Mouse (Mus musculus) stomach, embryonic 16.5 days (tissue): ENCODE data around the gene Fam3b. TPM values are rescaled to one million over a fixed set of nuclear protein-coding genes. Genes with fewer than 3 reads are reported as not detected.

Experiments
- ATAC-seq: fragments of 200-750 bp; cut with Nextera tagmentation; 2 replicates; pipeline ENCODE4 v1.8.0; 2017; ENCODE audit warnings: moderate number of reproducible peaks, moderate TSS enrichment; ENCODE audit not compliant: insufficient read depth, low FRiP score
- H3K27ac ChIP-seq: fragments of 300-500 bp; sonication (generic); 2 replicates; pipeline ENCODE4 v1.5.1; 2014; ENCODE audit warnings: low read length
- H3K27me3 ChIP-seq: fragments of 300-500 bp; sonication (generic); 2 replicates; pipeline ENCODE4 v1.6.1; 2014; ENCODE audit warnings: low read length, control low read depth, mixed read lengths; ENCODE audit not compliant: control insufficient read depth, insufficient read depth
- H3K36me3 ChIP-seq: fragments of 300-500 bp; sonication (generic); 2 replicates; pipeline ENCODE4 v1.6.1; 2014; ENCODE audit warnings: low read length; ENCODE audit not compliant: control insufficient read depth, insufficient read depth
- H3K4me1 ChIP-seq: fragments of 300-500 bp; sonication (generic); 2 replicates; pipeline ENCODE4 v1.6.1; 2014; ENCODE audit warnings: low read length, control low read depth, mixed read lengths; ENCODE audit not compliant: control insufficient read depth, insufficient read depth
- H3K4me2 ChIP-seq: fragments of 300-500 bp; sonication (generic); 2 replicates; pipeline ENCODE4 v1.6.1; 2014; ENCODE audit warnings: low read depth, low read length, mixed read lengths
- H3K4me3 ChIP-seq: fragments of 300-500 bp; sonication (generic); replicated peaks from 2 replicates; pipeline ENCODE4 v1.5.1; 2014; ENCODE audit warnings: mild to moderate bottlenecking, low read length
- H3K9ac ChIP-seq: fragments of 300-500 bp; sonication (generic); 2 replicates; pipeline ENCODE4 v1.6.1; 2014; ENCODE audit warnings: low read length
- H3K9me3 ChIP-seq: fragments of 300-500 bp; sonication (generic); replicated peaks from 2 replicates; pipeline ENCODE4 v1.6.1; 2016; ENCODE audit warnings: low read length, control low read depth; ENCODE audit not compliant: control insufficient read depth
- WGBS: fragments of 180-500 bp; shearing (Covaris S2); extraction: QIAGEN DNeasy Blood & Tissue Kit; methylation state at CpG from one replicate; pipeline ENCODE4 v1.1.7; 2014; 5-methylcytosine and 5-hydroxymethylcytosine counted together
- polyA plus RNA-seq: library from polyadenylated mRNA; unstranded; fragments of >200 nt; fragmentation: Nextera tagmentation; extraction: Ambion mirVana; gene quantifications from 2 replicates; pipeline ENCODE4 v1.2.1, GENCODE M21; 2015

Fam3b gene
- polyA plus RNA-seq, 1 experiment from 2014 or later = 5.9 TPM

DNA sequence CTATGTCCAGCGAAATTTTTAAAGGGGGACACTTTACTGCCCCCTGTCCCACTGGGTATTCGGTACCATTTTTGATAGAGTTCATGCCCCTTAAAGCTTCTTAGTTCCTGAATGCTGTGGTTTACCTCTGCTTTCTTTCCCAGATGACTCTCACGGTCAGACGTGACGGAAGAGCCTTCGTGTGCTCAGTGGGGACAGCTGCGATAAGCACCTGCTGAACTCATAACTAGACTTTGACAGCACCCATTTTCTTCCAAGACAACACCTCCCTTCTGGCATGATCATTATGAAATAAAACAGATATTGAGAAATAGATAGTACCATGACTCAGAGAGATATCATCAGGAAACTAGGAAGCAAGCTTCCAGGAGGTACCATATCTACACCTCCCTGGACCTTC is 15.2 kb downstream of the Fam3b start:
- H3K27me3 ChIP-seq = no peaks in the 10 kb centered on the region
- no peaks in the 10 kb centered on the region for H3K4me1 ChIP-seq
- H3K27ac ChIP-seq = no peak overlapping the region
- no peak overlapping the region for H3K4me2 ChIP-seq
- no peaks in the 10 kb centered on the region for H3K36me3 ChIP-seq
- H3K4me3 ChIP-seq = no peak overlapping the region
- H3K9ac ChIP-seq = no peak overlapping the region
- no peak for ATAC-seq
- H3K9me3 ChIP-seq = no peaks in the 10 kb centered on the region
- 89% methylated on average over 7 of the region's 7 CpGs for WGBS

GRCm38 (mm10) chr16:97498139-97498538 is 16.5 kb downstream of the Fam3b start:
- Histone ChIP-seq H3K36me3 (no peaks in the 10 kb centered on the region), H3K9ac (no peak overlapping the region), H3K4me3 (no peak overlapping the region), H3K4me1 (no peaks in the 10 kb centered on the region), H3K27me3 (no peaks in the 10 kb centered on the region), H3K4me2 (no peak overlapping the region), H3K27ac (no peak overlapping the region), H3K9me3 (no peaks in the 10 kb centered on the region)
- WGBS = 84% methylated on average over 3 of the region's 3 CpGs
- ATAC-seq = no peak

DNA sequence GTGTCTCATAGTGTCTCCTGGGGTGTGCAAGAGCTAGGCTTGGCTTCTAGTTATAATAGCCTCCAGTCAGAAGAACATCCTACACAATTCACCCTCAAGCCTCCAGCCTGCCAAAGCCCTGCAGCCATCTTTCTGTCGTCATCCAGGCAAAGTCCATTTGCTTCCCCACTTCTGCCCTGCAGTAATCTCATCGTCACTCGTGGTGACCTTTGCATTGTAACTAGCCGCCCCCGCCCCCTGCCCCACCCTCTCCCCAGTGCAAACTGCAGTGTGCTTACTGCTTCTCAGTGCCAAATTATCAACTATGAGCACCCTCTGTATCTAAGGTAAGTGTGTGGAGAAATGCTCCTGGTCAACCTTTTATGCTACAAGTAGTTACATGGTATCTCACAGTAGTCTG is 16.9 kb downstream of the Fam3b start:
- no peak overlapping the region for H3K27ac ChIP-seq
- H3K4me2 ChIP-seq = no peak overlapping the region
- H3K4me3 ChIP-seq = no peak overlapping the region
- peak; percentile 67; the same call in 1 of the 2 replicates for ATAC-seq
- no peaks in the 10 kb centered on the region for H3K4me1 ChIP-seq
- no peaks in the 10 kb centered on the region for H3K9me3 ChIP-seq
- no peaks in the 10 kb centered on the region for H3K36me3 ChIP-seq
- H3K9ac ChIP-seq = no peak overlapping the region
- no peaks in the 10 kb centered on the region for H3K27me3 ChIP-seq
- WGBS = 37% methylated on average over 5 of the region's 5 CpGs

DNA sequence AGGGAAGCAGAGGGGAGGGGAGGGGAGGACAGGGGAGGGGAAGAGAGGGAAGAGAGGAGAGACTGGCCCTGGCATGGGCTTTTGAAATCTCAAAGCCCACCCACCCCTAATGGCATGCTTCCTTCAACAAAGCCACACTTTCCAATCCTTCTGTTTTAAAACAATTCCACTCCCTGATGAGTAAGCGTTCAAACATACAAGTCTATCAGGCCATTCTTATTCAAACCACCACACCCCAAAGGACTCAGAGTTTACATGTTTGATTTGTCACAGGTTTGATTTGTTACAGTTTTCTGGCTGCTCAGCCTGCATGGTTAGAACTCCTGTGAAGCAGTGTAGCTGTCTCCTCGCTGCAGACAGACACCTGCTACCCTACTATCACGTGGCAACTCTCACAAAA is 18.6 kb downstream of the Fam3b start:
- Histone ChIP-seq H3K4me3 (no peak overlapping the region), H3K9me3 (no peaks in the 10 kb centered on the region), H3K4me1 (no peaks in the 10 kb centered on the region), H3K27me3 (no peaks in the 10 kb centered on the region), H3K36me3 (no peaks in the 10 kb centered on the region), H3K27ac (peak overlapping the region; percentile 72), H3K4me2 (no peak overlapping the region), H3K9ac (no peak overlapping the region)
- ATAC-seq = peak; percentile 68; the same call in 1 of the 2 replicates
- WGBS = 33% methylated on average over 3 of the region's 3 CpGs

DNA sequence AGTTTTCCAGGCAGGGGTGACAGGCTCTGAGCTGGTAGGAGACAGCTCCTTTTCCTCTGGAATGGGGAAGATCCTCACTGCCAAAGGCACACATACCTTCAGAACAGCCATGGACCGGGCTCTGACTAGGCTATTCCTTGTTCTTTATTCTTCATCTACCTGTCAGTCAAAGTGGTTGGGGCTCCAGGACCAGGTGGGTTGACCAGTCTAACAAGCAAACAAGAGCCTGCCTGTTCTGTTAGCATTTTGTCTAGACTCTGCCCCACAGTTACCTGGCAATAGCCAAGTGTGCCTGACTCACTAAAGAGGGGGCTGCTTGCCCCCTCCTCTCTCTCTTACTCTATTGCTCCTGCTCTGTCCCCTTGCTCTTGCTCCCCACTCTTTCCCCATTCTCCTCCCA is 22.2 kb downstream of the Fam3b start:
- ATAC-seq = peak; percentile 57
- 54% methylated on average over 1 of the region's 1 CpGs for WGBS
- no peaks in the 10 kb centered on the region for H3K4me1 ChIP-seq
- H3K4me2 ChIP-seq = no peak overlapping the region
- no peaks in the 10 kb centered on the region for H3K9me3 ChIP-seq
- H3K27ac ChIP-seq = no peak overlapping the region; the same call in 1 of the 2 replicates
- H3K9ac ChIP-seq = no peak overlapping the region
- H3K27me3 ChIP-seq = no peaks in the 10 kb centered on the region
- H3K4me3 ChIP-seq = no peak overlapping the region
- H3K36me3 ChIP-seq = no peaks in the 10 kb centered on the region

GRCm38 (mm10) chr16:97478655-97479054 is 36.0 kb downstream of the Fam3b start:
- WGBS = 75% methylated on average over 2 of the region's 2 CpGs
- H3K4me1 ChIP-seq = no peaks in the 10 kb centered on the region
- no peaks in the 10 kb centered on the region for H3K36me3 ChIP-seq
- H3K27ac ChIP-seq = no peak overlapping the region
- H3K27me3 ChIP-seq = no peaks in the 10 kb centered on the region
- ATAC-seq = no peak
- no peaks in the 10 kb centered on the region for H3K9me3 ChIP-seq
- no peak overlapping the region for H3K9ac ChIP-seq
- no peak overlapping the region for H3K4me2 ChIP-seq
- H3K4me3 ChIP-seq = no peak overlapping the region

- Histone ChIP-seq H3K27me3 (no peaks in the 10 kb centered on the region), H3K4me1 (no peaks in the 10 kb centered on the region), H3K4me2 (no peak overlapping the region), H3K36me3 (no peaks in the 10 kb centered on the region), H3K9me3 (no peaks in the 10 kb centered on the region), H3K9ac (no peak overlapping the region), H3K4me3 (no peak overlapping the region), H3K27ac (no peak overlapping the region)
- ATAC-seq = no peak
- 70% methylated on average over 1 of the region's 1 CpGs for WGBS
These were observed 38.1 kb downstream of the Fam3b start for GRCm38 (mm10) chr16:97476524-97476923.

DNA sequence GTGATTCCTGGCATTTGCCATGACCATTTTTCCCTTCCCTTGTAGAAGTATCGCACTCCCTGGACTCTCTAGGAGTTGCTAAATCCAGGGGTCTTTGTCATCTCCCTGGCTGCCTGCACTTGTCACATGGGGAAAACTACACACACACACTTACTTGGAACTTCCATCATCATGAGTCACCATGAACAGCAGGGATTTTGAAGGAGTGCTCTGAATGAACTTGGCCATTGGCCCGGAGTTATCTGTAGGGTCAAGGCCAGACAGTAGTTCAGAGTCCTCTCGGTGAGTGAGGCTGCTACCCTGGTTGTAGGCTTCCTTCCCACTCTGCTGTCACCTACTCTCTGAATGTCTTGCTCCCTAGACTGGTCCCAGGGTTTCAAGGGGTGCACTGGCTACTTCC is 39.0 kb downstream of the Fam3b start:
- Histone ChIP-seq H3K4me1 (no peaks in the 10 kb centered on the region), H3K9ac (no peak overlapping the region), H3K4me2 (no peak overlapping the region), H3K27me3 (no peaks in the 10 kb centered on the region), H3K36me3 (no peaks in the 10 kb centered on the region), H3K4me3 (no peak overlapping the region), H3K27ac (no peak overlapping the region), H3K9me3 (no peaks in the 10 kb centered on the region)
- 0 out of 2 replicates have a peak, but pooled peaks have one; percentile 13 for ATAC-seq
- WGBS = 76% methylated on average over 3 of the region's 3 CpGs

DNA sequence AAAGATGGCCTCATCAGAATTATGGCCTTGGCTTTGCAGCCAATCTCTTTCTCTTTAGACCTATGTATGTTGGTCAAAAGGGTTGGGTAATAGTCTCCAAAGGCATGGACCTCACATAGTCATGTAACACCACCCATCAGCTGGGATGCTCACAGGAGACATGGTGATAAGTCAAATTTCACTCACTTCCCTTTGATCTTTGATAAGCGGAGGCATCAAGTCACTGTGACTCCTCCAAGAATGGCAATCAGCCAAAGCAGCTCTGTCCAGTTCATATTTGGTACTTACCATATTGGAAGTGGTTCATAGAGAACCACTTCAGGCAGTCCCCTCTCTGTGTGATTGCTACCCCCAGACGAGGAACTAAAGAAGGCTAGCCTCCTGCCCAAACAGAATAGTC is 39.9 kb downstream of the Fam3b start:
- ATAC-seq = no peak
- Histone ChIP-seq H3K4me3 (no peak overlapping the region), H3K9me3 (no peaks in the 10 kb centered on the region), H3K4me1 (no peaks in the 10 kb centered on the region), H3K4me2 (no peak overlapping the region), H3K27me3 (no peaks in the 10 kb centered on the region), H3K27ac (no peak overlapping the region), H3K36me3 (no peaks in the 10 kb centered on the region), H3K9ac (no peak overlapping the region)
- 84% methylated on average over 2 of the region's 2 CpGs for whole genome bisulfite sequencing
